ENCODE assay signal across 20 mouse cellular contexts in genomic region chr15:13276225-13276908, GRCm38 (mm10).
DNase-seq lines count a peak whose midpoint lies in the region; ATAC-seq and TF ChIP-seq lines count a peak whose summit lies in the region.
"Had no signal": no experiment of that assay in that cellular context is flagged by ENCODE, and none has a peak within 500 bp of the region (broad histone marks: within the 10 kb centered on the region; RNA-seq: fewer than 3 reads in every experiment).

No protein-coding gene starts in this region.

- no peaks in the 10 kb centered on the region for H3K9me3 ChIP-seq in kidney, embryonic 15.5 days (replicated peaks)
- H3K9me3 ChIP-seq in neural tube, embryonic 12.5 days, result no peaks in the 10 kb centered on the region
- H3K9me3 ChIP-seq in forebrain, embryonic 14.5 days (replicated peaks; ENCODE audit: control insufficient read depth, low read length), result no peaks in the 10 kb centered on the region
- H3K9me3 ChIP-seq in midbrain, embryonic 14.5 days (ENCODE audit: control insufficient read depth, low read length), result no peaks in the 10 kb centered on the region
- H3K9me3 ChIP-seq: embryonic facial prominence, embryonic 12.5 days; heart, embryonic 10.5 days; heart, embryonic 15.5 days; hindbrain, embryonic 13.5 days had no signal

- H3K27me3 ChIP-seq in kidney, embryonic 15.5 days, result no peaks in the 10 kb centered on the region
- no peaks in the 10 kb centered on the region; the same call in 1 of the 2 replicates for H3K27me3 ChIP-seq in kidney, adult 2 months (replicated peaks; ENCODE audit: control insufficient read depth, insufficient read depth, low read length)
- H3K27me3 ChIP-seq in neural tube, embryonic 12.5 days (replicated peaks), result no peaks in the 10 kb centered on the region
- no peaks in the 10 kb centered on the region for H3K27me3 ChIP-seq in forebrain, embryonic 14.5 days (replicated peaks; ENCODE audit: control insufficient read depth, insufficient read depth, low read length)
- no peaks in the 10 kb centered on the region for H3K27me3 ChIP-seq in midbrain, embryonic 14.5 days (ENCODE audit: control insufficient read depth, insufficient read depth, low read length)
- H3K27me3 ChIP-seq: embryonic facial prominence, embryonic 12.5 days; heart, embryonic 15.5 days; hindbrain, embryonic 13.5 days had no signal

- no peak overlapping the region for H3K9ac ChIP-seq in kidney, embryonic 15.5 days
- H3K9ac ChIP-seq in neural tube, embryonic 12.5 days, result no peak overlapping the region
- H3K9ac ChIP-seq in forebrain, embryonic 14.5 days (ENCODE audit: low read length), result no peak overlapping the region
- H3K9ac ChIP-seq in midbrain, embryonic 14.5 days (replicated peaks; ENCODE audit: low read length), result no peak overlapping the region
- H3K9ac ChIP-seq: embryonic facial prominence, embryonic 12.5 days; heart, embryonic 15.5 days; hindbrain, embryonic 13.5 days had no signal

- TF ChIP-seq POLR2A in kidney, adult 2 months (IDR thresholded peaks at IDR 0.05; ENCODE audit: low read depth, low read length), result no peak

- H3K4me3 ChIP-seq in kidney, embryonic 15.5 days (replicated peaks), result no peak overlapping the region
- no peak overlapping the region for H3K4me3 ChIP-seq in kidney, adult 2 months (ENCODE audit: insufficient read depth, low read depth, low read length)
- no peak overlapping the region for H3K4me3 ChIP-seq in neural tube, embryonic 12.5 days
- H3K4me3 ChIP-seq in forebrain, embryonic 14.5 days (ENCODE audit: low read depth, low read length), result no peak overlapping the region
- H3K4me3 ChIP-seq in midbrain, embryonic 14.5 days (replicated peaks; ENCODE audit: low read depth, low read length), result no peak overlapping the region
- H3K4me3 ChIP-seq: embryonic facial prominence, embryonic 12.5 days; heart, embryonic 10.5 days; heart, embryonic 15.5 days; hindbrain, embryonic 13.5 days had no signal

- H3K27ac ChIP-seq in kidney, embryonic 15.5 days, result peak overlapping the region; percentile 86; the same call in 1 of the 2 replicates
- no peak overlapping the region for H3K27ac ChIP-seq in kidney, adult 2 months (ENCODE audit: insufficient read depth, low read depth, low read length)
- H3K27ac ChIP-seq in neural tube, embryonic 12.5 days, result no peak overlapping the region
- no peak overlapping the region for H3K27ac ChIP-seq in forebrain, embryonic 14.5 days (ENCODE audit: low read depth, low read length)
- H3K27ac ChIP-seq in midbrain, embryonic 14.5 days (replicated peaks; ENCODE audit: low read depth, low read length), result no peak overlapping the region
- H3K27ac ChIP-seq: embryonic facial prominence, embryonic 12.5 days; heart, embryonic 10.5 days; heart, embryonic 15.5 days; hindbrain, embryonic 13.5 days; hindbrain, postnatal 0 days had no signal

- ATAC-seq in kidney, embryonic 15.5 days (replicated peaks; ENCODE audit: low FRiP score), result no peak
- ATAC-seq in neural tube, embryonic 12.5 days (ENCODE audit: low FRiP score, low read depth), result 0 out of 2 replicates have a peak, but pooled peaks have one; percentile 33
- peak; percentile 57 for ATAC-seq in forebrain, embryonic 14.5 days
- ATAC-seq in midbrain, embryonic 14.5 days (ENCODE audit: low FRiP score, low TSS enrichment), result peak; percentile 40; the same call in 1 of the 2 replicates
- no peak for ATAC-seq in erythroblast, adult 5-6 weeks (replicated peaks; ENCODE audit: low FRiP score, poor library complexity, severe bottlenecking)
- ATAC-seq: hindbrain, postnatal 0 days had no signal

- peaks cover 10% of the 10 kb centered on the region for H3K4me1 ChIP-seq in kidney, embryonic 15.5 days
- no peaks in the 10 kb centered on the region for H3K4me1 ChIP-seq in kidney, adult 2 months (ENCODE audit: control insufficient read depth, insufficient read depth, low read length)
- H3K4me1 ChIP-seq in neural tube, embryonic 12.5 days, result no peaks in the 10 kb centered on the region
- peaks cover 12% of the 10 kb centered on the region for H3K4me1 ChIP-seq in forebrain, embryonic 14.5 days (ENCODE audit: control insufficient read depth, insufficient read depth, low read length)
- no peaks in the 10 kb centered on the region for H3K4me1 ChIP-seq in midbrain, embryonic 14.5 days (ENCODE audit: control insufficient read depth, insufficient read depth, low read length)
- H3K4me1 ChIP-seq: hindbrain, embryonic 13.5 days had no signal

- WGBS in kidney, embryonic 15.5 days, result 77% methylated on average over 5 of the region's 5 CpGs
- WGBS in kidney, adult 2 months, result 73% methylated on average over 5 of the region's 5 CpGs
- 77% methylated on average over 5 of the region's 5 CpGs for whole genome bisulfite sequencing in neural tube, embryonic 12.5 days
- 5% methylated on average over 5 of the region's 5 CpGs for WGBS in forebrain, embryonic 14.5 days
- 26% methylated on average over 5 of the region's 5 CpGs for WGBS in midbrain, embryonic 14.5 days

- H3K4me2 ChIP-seq in kidney, embryonic 15.5 days, result no peak overlapping the region
- H3K4me2 ChIP-seq in neural tube, embryonic 12.5 days (replicated peaks), result no peak overlapping the region
- no peak overlapping the region for H3K4me2 ChIP-seq in forebrain, embryonic 14.5 days (ENCODE audit: low read length)
- H3K4me2 ChIP-seq in midbrain, embryonic 14.5 days (ENCODE audit: low read length), result no peak overlapping the region
- H3K4me2 ChIP-seq: embryonic facial prominence, embryonic 12.5 days; heart, embryonic 15.5 days; hindbrain, embryonic 13.5 days had no signal

- no peak for DNase-seq in kidney, adult 2 months
- no peak for DNase-seq in neural tube, embryonic 10.5 days (ENCODE audit: extremely low spot score, low spot score)
- peak; percentile 54 for DNase-seq in forebrain, embryonic 14.5 days (ENCODE audit: low spot score)
- no peak for DNase-seq in midbrain, embryonic 14.5 days
- no peak for DNase-seq in lung, postnatal 25 days (ENCODE audit: low spot score)
- DNase-seq: adrenal gland, adult 2 months; adrenal gland, postnatal 25 days; cerebellum, adult 2 months; cerebellum, postnatal 10 days; gastrocnemius, postnatal 10 days; heart, adult 18-20 months; heart, postnatal 14 days had no signal

- no peak for TF ChIP-seq CTCF in kidney, adult 2 months (conservative IDR thresholded peaks at IDR 0.05; ENCODE audit: insufficient read depth, insufficient read length, low read depth, low read length)

- H3K36me3 ChIP-seq in kidney, embryonic 15.5 days, result no peaks in the 10 kb centered on the region
- no peaks in the 10 kb centered on the region for H3K36me3 ChIP-seq in kidney, adult 2 months (ENCODE audit: control insufficient read depth, insufficient read depth, low read length)
- H3K36me3 ChIP-seq in neural tube, embryonic 12.5 days, result no peaks in the 10 kb centered on the region
- H3K36me3 ChIP-seq in forebrain, embryonic 14.5 days (ENCODE audit: control insufficient read depth, insufficient read depth, low read length), result no peaks in the 10 kb centered on the region
- H3K36me3 ChIP-seq in midbrain, embryonic 14.5 days (ENCODE audit: control insufficient read depth, insufficient read depth, low read length), result no peaks in the 10 kb centered on the region
- H3K36me3 ChIP-seq: embryonic facial prominence, embryonic 12.5 days; heart, embryonic 10.5 days; heart, embryonic 15.5 days; hindbrain, embryonic 13.5 days had no signal

Comparison
In these comparisons a context has a peak if more than half of its experiments do, and no peak if none do; other contexts are left out.
1. ATAC-seq: peak in neural tube, embryonic 12.5 days (single experiment), forebrain, embryonic 14.5 days (single experiment) and midbrain, embryonic 14.5 days (single experiment); none in kidney, embryonic 15.5 days (single experiment) and erythroblast, adult 5-6 weeks (single experiment).